Mouse (Mus musculus): Measurements from ENCODE around the gene Esrrg. TPM values are rescaled to one million over a fixed set of nuclear protein-coding genes. Genes with fewer than 3 reads are reported as not detected.

Gene Esrrg
- polyA plus RNA-seq, 1 experiment: 0.54 TPM

DNA sequence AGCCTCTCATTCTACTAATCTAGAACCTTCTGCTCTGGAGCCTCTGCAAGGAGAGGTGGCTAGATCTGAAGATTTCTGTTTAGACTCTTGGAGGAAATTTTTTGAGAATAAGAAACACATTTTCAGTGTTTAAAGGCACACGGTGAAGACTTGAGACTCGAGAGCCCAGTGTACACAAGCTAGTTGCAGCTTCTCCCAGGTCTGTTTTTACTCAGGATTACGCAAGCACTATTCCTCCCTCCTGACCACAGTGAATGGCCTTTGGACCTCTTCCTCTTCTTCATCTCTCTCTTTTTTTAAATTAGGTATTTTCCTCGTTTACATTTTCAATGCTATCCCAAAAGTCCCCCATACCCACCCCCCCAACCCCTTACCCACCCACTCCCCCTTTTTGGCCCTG, 122.6 kb downstream of the Esrrg start:
- TF ChIP-seq POLR2A (IDR thresholded peaks at IDR 0.05; ENCODE audit: low read depth, low read length) (no peak), CTCF (IDR thresholded peaks at IDR 0.05; ENCODE audit: borderline replicate concordance, insufficient read depth, low read length) (no peak)
- no peak overlapping the region for H3K4me3 ChIP-seq (ENCODE audit: insufficient read depth, low read length)
- H3K27ac ChIP-seq (ENCODE audit: insufficient read depth, low read length): no peak overlapping the region
- H3K4me1 ChIP-seq (ENCODE audit: control insufficient read depth, insufficient read depth, low read length): no peaks in the 10 kb centered on the region

DNA sequence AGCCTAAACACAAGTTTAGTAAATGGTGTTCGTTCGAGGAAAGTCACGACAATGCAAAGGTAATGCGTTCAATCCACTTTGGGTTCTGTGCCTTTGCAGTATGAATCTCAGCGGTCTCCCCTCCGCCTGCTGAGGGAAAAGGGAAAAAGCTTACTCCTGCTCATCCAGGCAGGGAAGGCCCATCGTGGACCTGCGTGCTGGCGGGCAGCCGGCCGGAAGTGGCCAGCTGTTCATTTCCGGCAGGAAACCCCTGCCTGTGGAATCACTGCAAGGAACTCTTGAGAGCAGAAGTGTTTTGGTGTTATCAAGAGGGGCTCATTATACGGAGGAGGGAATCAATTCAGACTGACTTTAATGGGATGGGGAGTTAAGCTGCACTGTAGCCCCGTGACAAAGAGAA, 127.9 kb downstream of the Esrrg start:
- 0 out of 2 replicates have a peak, but pooled peaks cover 2% of the 10 kb centered on the region for H3K4me1 ChIP-seq (ENCODE audit: control insufficient read depth, insufficient read depth, low read length)
- TF ChIP-seq CTCF (IDR thresholded peaks at IDR 0.05; ENCODE audit: borderline replicate concordance, insufficient read depth, low read length) (no peak), POLR2A (IDR thresholded peaks at IDR 0.05; ENCODE audit: low read depth, low read length) (no peak)
- no peak overlapping the region for H3K4me3 ChIP-seq (ENCODE audit: insufficient read depth, low read length)
- H3K27ac ChIP-seq (ENCODE audit: insufficient read depth, low read length): no peak overlapping the region

DNA sequence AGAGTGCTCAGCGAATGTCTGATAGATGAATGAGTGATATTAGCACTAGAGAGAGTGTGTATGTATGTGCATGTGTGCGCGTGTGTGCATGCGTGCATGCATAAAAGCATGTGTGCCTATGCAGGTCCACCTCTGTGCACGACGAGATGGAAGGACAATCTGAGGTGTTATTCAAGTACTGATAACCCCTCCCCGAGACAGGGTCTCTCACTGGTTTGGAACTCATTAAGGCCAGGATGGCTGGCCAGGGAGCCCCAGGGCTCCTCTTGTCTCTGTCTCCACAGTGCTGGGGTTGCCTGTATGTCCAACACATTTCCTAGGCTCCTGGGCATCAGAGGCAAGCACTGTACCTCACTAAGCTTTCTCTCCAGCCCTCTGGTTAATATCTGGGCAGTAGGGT, 128.7 kb downstream of the Esrrg start:
- no peak overlapping the region for H3K27ac ChIP-seq (ENCODE audit: insufficient read depth, low read length)
- H3K4me1 ChIP-seq (ENCODE audit: control insufficient read depth, insufficient read depth, low read length): 0 out of 2 replicates have a peak, but pooled peaks cover 2% of the 10 kb centered on the region
- no peak overlapping the region for H3K4me3 ChIP-seq (ENCODE audit: insufficient read depth, low read length)
- no peak for TF ChIP-seq POLR2A (IDR thresholded peaks at IDR 0.05; ENCODE audit: low read depth, low read length)
- TF ChIP-seq CTCF (IDR thresholded peaks at IDR 0.05; ENCODE audit: borderline replicate concordance, insufficient read depth, low read length): no peak

DNA sequence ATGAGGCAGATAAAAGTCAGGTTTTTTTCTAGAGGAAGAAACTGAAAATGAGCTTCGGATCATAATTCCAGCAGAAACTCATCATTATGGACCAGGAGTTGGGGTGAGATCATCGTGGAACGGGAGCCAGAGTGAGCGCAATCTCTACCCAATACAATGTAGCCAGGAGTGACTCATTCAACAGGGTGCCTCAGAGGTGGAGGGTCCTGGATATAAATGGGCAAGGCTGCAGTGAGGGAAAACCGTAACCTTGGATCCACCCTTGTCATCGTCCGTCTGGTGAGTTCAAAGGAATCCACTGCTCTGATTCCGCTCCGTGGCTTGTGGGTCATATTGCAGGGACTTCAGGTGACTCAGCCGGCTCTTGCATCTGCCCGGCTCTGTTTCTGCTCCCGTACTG, 131.9 kb downstream of the Esrrg start:
- Histone ChIP-seq H3K4me1 (ENCODE audit: control insufficient read depth, insufficient read depth, low read length) (0 out of 2 replicates have a peak, but pooled peaks cover 2% of the 10 kb centered on the region), H3K27ac (ENCODE audit: insufficient read depth, low read length) (no peak overlapping the region), H3K4me3 (ENCODE audit: insufficient read depth, low read length) (no peak overlapping the region)
- no peak for TF ChIP-seq POLR2A (IDR thresholded peaks at IDR 0.05; ENCODE audit: low read depth, low read length)
- no peak for TF ChIP-seq CTCF (IDR thresholded peaks at IDR 0.05; ENCODE audit: borderline replicate concordance, insufficient read depth, low read length)

DNA sequence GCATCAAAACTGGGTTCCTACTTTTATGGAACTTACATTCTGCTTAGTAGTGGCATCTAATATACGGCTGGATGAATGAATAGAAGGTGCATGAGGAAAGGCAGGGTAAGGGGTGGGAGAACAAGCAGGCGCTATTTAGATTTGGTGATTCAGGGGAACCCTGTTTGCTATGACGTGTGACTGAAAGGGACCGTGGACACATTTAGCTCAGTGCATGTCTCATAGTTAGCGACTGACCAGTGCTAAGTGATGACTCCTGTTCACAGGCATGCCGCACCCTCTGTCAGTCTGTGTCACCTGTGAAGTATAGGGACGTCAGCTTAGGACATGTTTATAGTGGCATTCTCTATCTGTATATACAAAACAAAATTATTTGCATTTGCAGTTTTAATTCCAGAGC, 132.7 kb downstream of the Esrrg start:
- Histone ChIP-seq H3K4me1 (ENCODE audit: control insufficient read depth, insufficient read depth, low read length) (0 out of 2 replicates have a peak, but pooled peaks cover 2% of the 10 kb centered on the region), H3K27ac (ENCODE audit: insufficient read depth, low read length) (no peak overlapping the region), H3K4me3 (ENCODE audit: insufficient read depth, low read length) (no peak overlapping the region)
- no peak for TF ChIP-seq CTCF (IDR thresholded peaks at IDR 0.05; ENCODE audit: borderline replicate concordance, insufficient read depth, low read length)
- no peak for TF ChIP-seq POLR2A (IDR thresholded peaks at IDR 0.05; ENCODE audit: low read depth, low read length)

DNA sequence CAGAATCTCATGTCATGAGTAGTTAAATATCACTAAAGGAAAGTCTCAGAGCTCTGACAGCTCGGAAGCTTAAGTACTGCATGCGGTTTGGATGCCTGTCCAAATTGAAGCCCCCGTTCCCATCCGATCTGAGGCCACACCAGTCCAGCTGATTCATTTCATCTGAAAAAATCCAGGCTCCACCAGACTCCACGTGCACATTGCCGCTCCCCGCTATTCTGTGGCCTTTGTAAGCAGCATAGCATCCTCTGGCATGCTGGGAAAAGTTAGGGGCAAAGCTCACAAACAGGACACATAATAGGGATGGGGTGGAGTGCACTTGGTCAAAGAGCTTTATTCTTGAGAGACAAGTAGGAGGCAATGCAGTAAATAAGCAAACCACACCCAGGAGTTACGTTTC, 133.5 kb downstream of the Esrrg start:
- Histone ChIP-seq H3K4me3 (ENCODE audit: insufficient read depth, low read length) (no peak overlapping the region), H3K27ac (ENCODE audit: insufficient read depth, low read length) (no peak overlapping the region), H3K4me1 (ENCODE audit: control insufficient read depth, insufficient read depth, low read length) (0 out of 2 replicates have a peak, but pooled peaks cover 2% of the 10 kb centered on the region)
- TF ChIP-seq POLR2A (IDR thresholded peaks at IDR 0.05; ENCODE audit: low read depth, low read length): no peak
- TF ChIP-seq CTCF (IDR thresholded peaks at IDR 0.05; ENCODE audit: borderline replicate concordance, insufficient read depth, low read length): no peak

DNA sequence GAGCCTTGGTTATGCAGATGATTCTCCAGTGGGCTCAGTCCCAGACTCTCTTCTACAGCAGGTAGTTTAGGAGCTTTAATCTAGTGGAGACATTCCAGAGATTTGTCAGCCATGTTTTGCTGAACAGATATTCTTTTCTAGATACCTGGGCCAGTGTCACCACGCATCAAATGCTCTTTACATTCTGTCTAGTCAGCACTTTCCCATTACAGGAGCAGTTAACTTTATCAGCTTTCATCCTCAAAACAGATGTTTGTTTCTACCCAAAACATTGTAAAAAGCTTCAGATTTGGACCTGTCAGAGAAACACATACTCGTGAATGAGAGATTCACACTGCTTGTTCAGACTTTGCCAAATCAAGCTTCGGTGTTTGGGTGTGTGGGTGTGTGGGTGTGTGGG, 140.7 kb downstream of the Esrrg start:
- no peak overlapping the region for H3K27ac ChIP-seq (ENCODE audit: insufficient read depth, low read length)
- H3K4me3 ChIP-seq (ENCODE audit: insufficient read depth, low read length): no peak overlapping the region
- TF ChIP-seq POLR2A (IDR thresholded peaks at IDR 0.05; ENCODE audit: low read depth, low read length) (no peak), CTCF (IDR thresholded peaks at IDR 0.05; ENCODE audit: borderline replicate concordance, insufficient read depth, low read length) (no peak)
- no peaks in the 10 kb centered on the region for H3K4me1 ChIP-seq (ENCODE audit: control insufficient read depth, insufficient read depth, low read length)

DNA sequence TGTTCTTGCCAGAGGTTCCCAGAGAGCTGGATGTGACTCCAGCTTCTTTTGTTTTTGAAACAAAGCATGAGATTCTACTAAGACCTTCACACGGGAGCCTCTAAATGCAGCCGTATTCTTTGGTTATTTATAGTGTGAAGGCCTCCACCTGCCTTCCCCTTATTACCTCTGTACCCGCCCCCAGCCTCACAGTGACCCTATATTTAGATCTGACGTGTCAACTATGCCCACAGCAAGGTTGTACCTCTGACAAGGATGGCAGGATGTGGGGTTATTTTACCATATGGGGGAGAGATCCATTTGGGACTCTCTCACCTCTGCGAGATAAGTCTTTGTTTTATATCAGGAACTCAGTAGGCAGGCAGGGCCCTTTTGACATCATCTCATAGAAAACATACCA, 141.3 kb downstream of the Esrrg start:
- Histone ChIP-seq H3K27ac (ENCODE audit: insufficient read depth, low read length) (no peak overlapping the region), H3K4me3 (ENCODE audit: insufficient read depth, low read length) (no peak overlapping the region), H3K4me1 (ENCODE audit: control insufficient read depth, insufficient read depth, low read length) (no peaks in the 10 kb centered on the region)
- TF ChIP-seq CTCF (IDR thresholded peaks at IDR 0.05; ENCODE audit: borderline replicate concordance, insufficient read depth, low read length): no peak
- no peak for TF ChIP-seq POLR2A (IDR thresholded peaks at IDR 0.05; ENCODE audit: low read depth, low read length)

DNA sequence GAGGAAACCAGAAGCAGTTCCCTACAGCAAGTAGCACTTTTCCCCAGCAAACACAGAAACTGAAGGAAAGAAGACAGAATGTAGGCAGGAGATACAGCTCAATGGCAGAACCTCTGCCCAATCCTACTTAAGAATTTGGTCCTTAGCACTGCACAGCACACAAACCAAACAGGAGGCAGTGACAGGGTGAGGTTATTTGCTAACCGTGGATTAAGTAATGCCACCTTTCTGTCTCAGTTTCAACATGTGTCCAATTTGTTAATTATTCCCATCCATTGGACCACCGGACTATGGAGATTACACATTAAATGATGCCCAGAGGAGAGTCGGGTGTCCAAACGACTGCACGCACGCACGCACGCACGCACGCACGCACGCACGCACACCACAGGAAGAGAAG, 146.9 kb downstream of the Esrrg start:
- Histone ChIP-seq H3K4me1 (ENCODE audit: control insufficient read depth, insufficient read depth, low read length) (no peaks in the 10 kb centered on the region), H3K4me3 (ENCODE audit: insufficient read depth, low read length) (no peak overlapping the region), H3K27ac (ENCODE audit: insufficient read depth, low read length) (no peak overlapping the region)
- TF ChIP-seq CTCF (IDR thresholded peaks at IDR 0.05; ENCODE audit: borderline replicate concordance, insufficient read depth, low read length) (no peak), POLR2A (IDR thresholded peaks at IDR 0.05; ENCODE audit: low read depth, low read length) (no peak)

DNA sequence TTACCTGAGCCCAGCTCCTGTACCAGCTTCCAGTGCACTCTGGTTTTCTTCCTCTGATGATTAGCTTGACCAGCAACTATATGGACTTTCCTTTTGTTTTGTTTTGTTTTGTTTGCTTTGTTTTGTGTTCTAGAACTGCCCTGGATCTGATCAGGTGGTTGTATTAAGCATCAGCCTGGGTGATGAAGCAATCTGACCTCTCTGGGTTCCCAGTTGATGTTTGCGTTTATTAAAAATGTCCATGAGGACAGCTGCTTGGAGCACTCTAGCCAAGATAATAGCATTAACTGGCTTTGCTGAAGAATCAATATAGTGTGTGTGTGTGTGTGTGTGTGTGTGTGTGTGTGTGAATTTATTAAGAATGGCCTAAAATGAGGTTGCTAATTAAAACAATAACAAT, 149.4 kb downstream of the Esrrg start:
- TF ChIP-seq CTCF (IDR thresholded peaks at IDR 0.05; ENCODE audit: borderline replicate concordance, insufficient read depth, low read length) (no peak), POLR2A (IDR thresholded peaks at IDR 0.05; ENCODE audit: low read depth, low read length) (no peak)
- H3K4me3 ChIP-seq (ENCODE audit: insufficient read depth, low read length): no peak overlapping the region

DNA sequence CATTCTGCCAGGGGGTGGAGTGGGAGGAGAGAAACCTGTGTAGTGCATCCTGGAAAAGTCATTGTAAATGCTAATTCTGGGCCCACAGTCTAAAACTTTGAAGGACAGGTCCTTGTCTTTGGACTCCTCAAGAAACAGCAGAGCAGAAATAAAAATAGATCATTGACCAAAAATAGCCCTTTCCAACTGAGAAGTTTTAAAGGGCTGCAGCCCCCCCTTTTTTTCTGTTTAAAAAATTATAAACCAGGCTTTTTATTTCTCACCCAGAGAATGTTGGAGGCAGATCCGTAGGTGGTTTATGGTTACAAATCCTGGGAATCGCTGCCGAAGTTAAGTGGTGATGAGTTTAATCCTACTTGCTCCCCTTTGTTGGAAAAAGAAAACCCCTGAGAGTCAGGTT, 150.0 kb downstream of the Esrrg start:
- no peak overlapping the region for H3K27ac ChIP-seq (ENCODE audit: insufficient read depth, low read length)
- H3K4me1 ChIP-seq (ENCODE audit: control insufficient read depth, insufficient read depth, low read length): no peaks in the 10 kb centered on the region
- no peak for TF ChIP-seq POLR2A (IDR thresholded peaks at IDR 0.05; ENCODE audit: low read depth, low read length)
- TF ChIP-seq CTCF (IDR thresholded peaks at IDR 0.05; ENCODE audit: borderline replicate concordance, insufficient read depth, low read length): no peak
- H3K4me3 ChIP-seq (ENCODE audit: insufficient read depth, low read length): no peak overlapping the region

More for the DNA sequence above, 149.4 kb downstream of the Esrrg start:
- Histone ChIP-seq H3K4me1 (ENCODE audit: control insufficient read depth, insufficient read depth, low read length) (no peaks in the 10 kb centered on the region), H3K27ac (ENCODE audit: insufficient read depth, low read length) (no peak overlapping the region)

All from embryonic fibroblast, embryonic 13.5 days (primary cell).